Mouse (Mus musculus) intestine, embryonic 16.5 days (tissue): ENCODE measurements around the gene AC170998.1. TPM values are rescaled to one million over a fixed set of nuclear protein-coding genes. Genes with fewer than 3 reads are reported as not detected.

ENCODE experiments used
- polyA plus RNA-seq: library from polyadenylated mRNA; unstranded; fragments of >200 nt; fragmentation: Nextera tagmentation; extraction: Ambion mirVana; gene quantifications from 2 replicates; pipeline ENCODE4 v1.2.1, GENCODE M21; 2015

AC170998.1 gene
- polyA plus RNA-seq, 1 experiment from 2014 or later: 2.1 TPM

Other genes with a start within 250 kb of the AC170998.1 start
- 22.0 and 27.3 TPM in 2 replicates for gene Fkbp5, start 208.6 kb upstream of the AC170998.1 start, polyA plus RNA-seq
- gene Armc12, start 195.3 kb upstream of the AC170998.1 start, polyA plus RNA-seq: not detected in 2 replicates
- gene Clpsl2, start 176.7 kb upstream of the AC170998.1 start, polyA plus RNA-seq: not detected in 2 replicates
- gene Clps, start 165.3 kb upstream of the AC170998.1 start, polyA plus RNA-seq: 1,810 and 2,508 TPM in 2 replicates
- gene Lhfpl5, start 150.4 kb upstream of the AC170998.1 start, polyA plus RNA-seq: 0.92 and 1.0 TPM in 2 replicates
- 72.0 and 83.2 TPM in 2 replicates for gene Srpk1, start 103.4 kb upstream of the AC170998.1 start, polyA plus RNA-seq
- 0.17 and 0.28 TPM in 2 replicates for gene Slc26a8, start 35.9 kb upstream of the AC170998.1 start, polyA plus RNA-seq
- gene Mapk14, start 34.8 kb upstream of the AC170998.1 start, polyA plus RNA-seq: 34.5 and 37.5 TPM in 2 replicates
- gene Mapk13, start 43.2 kb downstream of the AC170998.1 start, polyA plus RNA-seq: 259 and 260 TPM in 2 replicates
- 16.6 and 21.4 TPM in 2 replicates for gene Brpf3, start 75.0 kb downstream of the AC170998.1 start, polyA plus RNA-seq
- gene Pnpla1, start 132.3 kb downstream of the AC170998.1 start, polyA plus RNA-seq: 1.7 and 1.9 TPM in 2 replicates
- gene 4930539E08Rik, start 189.2 kb downstream of the AC170998.1 start, polyA plus RNA-seq: 3.9 and 4.2 TPM in 2 replicates
- gene Pxt1, start 217.8 kb downstream of the AC170998.1 start, polyA plus RNA-seq: not detected in 2 replicates
- gene Kctd20, start 225.9 kb downstream of the AC170998.1 start, polyA plus RNA-seq: 57.0 and 62.3 TPM in 2 replicates